Mouse (Mus musculus): Measurements from ENCODE around the gene Rabep1. TPM values are rescaled to one million over a fixed set of nuclear protein-coding genes. Genes with fewer than 3 reads are reported as not detected.

Gene Rabep1
- 100 to 1,000 TPM; 128 to 130 TPM for total RNA-seq (2021)

DNA sequence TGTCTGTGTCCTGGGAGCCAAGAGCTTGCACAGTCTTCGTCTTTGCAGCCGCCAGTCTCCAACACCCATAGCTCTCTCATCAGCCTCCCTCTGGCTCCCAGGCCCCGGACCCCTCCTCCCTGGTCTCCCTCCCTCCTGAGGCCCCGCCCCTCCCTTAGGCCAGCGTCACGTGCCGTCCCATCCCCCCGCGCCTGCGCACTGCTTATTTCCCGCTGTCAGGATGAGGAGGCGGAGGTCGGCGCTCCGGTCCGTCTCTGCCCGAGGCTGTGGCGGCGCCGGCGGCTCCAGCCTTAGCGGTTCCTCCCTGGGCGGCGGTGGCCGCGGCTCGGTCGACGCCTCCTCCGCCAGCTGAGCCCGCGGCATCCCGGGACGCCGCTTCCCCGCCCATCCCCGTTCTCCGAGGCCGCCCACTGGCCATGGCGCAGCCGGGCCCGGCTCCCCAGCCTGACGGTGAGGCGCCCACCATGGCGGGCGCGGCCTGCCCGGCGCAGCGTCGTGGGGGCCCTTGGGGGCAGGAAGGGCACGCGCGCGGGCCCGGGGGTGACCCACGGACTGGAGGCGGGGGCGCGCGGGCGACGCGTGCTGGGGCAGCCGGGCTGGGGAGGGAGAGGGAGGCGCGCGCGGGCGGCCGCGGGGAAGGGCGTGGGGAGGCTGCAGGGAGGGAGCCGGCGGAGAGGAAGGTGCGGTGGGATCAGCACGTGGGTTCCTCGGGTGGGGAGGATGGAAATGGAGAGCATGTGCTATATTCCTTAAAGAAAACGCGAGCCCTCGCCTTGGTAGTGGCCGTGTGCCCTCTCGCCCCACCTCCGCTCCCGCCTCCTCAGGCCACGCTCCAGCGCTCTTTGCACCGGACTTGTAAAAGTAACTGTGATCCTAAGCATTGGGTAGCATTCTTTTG is at the start of gene Rabep1:
TSS of gene Rabep1 (plus strand) at position 220 of the 898 bp plus-strand sequence.
- DNase-seq (ENCODE audit: low spot score in 2 of 2): peak; percentile 91 to 94
- intact Hi-C loops (cut with DNase I): no loop called here

DNA sequence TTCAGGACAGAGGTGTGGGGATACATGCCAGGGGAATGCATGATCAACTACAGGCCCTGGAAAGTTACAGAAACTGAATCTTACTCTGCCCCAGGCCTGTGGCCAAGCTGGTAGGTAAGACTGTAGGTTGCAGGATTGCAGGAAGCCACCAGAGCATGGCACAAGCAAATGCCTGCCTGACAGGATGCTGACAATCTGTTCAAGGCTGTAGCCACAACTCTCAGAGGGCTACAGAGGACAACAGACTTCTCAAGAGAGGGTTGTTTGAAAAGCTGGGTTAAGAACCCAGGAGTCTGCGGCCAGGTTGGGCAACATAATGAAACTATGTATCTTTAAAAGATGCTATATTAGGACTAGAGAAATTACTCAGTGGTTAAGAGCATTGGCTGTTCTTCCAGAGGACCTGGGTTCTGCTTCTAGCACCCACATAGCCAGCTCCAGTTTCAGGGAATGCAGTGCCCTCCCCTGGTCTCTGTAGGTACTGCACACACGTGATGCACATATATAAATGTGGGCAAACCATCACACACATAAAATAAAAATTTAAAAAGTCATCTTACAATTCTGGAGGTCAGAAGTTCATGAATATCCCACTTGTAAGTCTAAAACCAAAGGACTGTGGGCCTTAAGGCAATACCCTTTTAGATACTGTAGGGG is 42.2 kb upstream of the Rabep1 start:
- no peak for DNase-seq (ENCODE audit: low spot score in 2 of 2)
- intact Hi-C loops (cut with DNase I): no loop called here

DNA sequence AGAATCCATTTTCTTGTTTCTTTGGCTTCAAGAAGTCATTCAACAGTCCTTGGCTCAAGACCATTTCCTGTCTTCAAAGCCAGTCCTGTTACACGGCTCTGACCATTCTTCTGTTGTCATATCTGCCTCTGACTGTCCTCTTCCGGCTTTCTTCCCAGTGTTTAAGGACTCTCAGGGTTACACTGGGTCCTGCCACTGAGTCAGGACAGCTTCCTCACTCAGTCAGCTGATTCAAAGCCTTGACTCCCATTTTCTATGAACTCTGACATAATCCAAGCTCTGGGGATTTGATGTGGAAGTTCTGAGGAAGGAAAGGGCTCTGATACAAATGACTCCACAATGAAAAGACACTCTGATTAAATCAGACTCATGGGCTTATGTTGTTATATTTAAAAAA is 41.7 kb upstream of the Rabep1 start:
- DNase-seq (ENCODE audit: low spot score in 2 of 2): no peak
- intact Hi-C loops (cut with DNase I): no loop called here

GRCm38 (mm10) chr11:70803711-70804200 is 40.8 kb upstream of the Rabep1 start:
- intact Hi-C loops (cut with DNase I): no loop called here
- DNase-seq (ENCODE audit: low spot score in 2 of 2): no peak

GRCm38 (mm10) chr11:70804395-70804794 is 40.2 kb upstream of the Rabep1 start:
- DNase-seq (ENCODE audit: low spot score in 2 of 2): no peak
- intact Hi-C loops (cut with DNase I): no loop called here

DNA sequence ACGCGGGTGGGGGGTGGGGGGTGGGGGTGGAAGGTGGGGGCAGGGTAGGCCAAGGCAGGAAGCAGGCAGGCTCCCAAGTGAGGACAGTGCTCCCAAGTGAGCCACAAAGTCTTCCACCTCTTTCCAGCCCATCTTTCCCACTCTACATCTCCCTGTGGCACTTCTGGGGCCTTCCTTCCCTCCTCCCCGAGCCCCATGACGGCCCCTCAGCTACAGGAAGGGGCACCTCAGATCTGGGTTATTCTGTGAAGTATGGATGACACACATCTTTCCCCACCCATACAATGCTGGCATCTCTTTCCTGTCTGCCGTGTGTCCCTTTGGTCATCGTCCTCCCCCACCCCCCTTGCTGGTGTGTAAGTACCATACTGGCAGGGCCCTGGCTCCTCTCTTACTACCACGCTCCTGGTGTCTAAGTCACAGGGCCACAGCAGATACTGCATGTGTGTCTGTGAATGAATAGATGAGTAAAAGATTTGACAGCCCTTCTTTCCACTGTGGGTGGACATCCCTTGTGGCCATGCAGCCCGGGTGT is 38.9 kb upstream of the Rabep1 start:
- intact Hi-C loops (cut with DNase I): no loop called here
- DNase-seq (ENCODE audit: low spot score in 2 of 2): no peak

- intact Hi-C loops (cut with DNase I): no loop called here
- no peak for DNase-seq (ENCODE audit: low spot score in 2 of 2)
Observed at GRCm38 (mm10) chr11:70806697-70807096, 37.9 kb upstream of the Rabep1 start.

GRCm38 (mm10) chr11:70807630-70808029 is 36.9 kb upstream of the Rabep1 start:
- intact Hi-C loops (cut with DNase I): no loop called here
- no peak for DNase-seq (ENCODE audit: low spot score in 2 of 2)

DNA sequence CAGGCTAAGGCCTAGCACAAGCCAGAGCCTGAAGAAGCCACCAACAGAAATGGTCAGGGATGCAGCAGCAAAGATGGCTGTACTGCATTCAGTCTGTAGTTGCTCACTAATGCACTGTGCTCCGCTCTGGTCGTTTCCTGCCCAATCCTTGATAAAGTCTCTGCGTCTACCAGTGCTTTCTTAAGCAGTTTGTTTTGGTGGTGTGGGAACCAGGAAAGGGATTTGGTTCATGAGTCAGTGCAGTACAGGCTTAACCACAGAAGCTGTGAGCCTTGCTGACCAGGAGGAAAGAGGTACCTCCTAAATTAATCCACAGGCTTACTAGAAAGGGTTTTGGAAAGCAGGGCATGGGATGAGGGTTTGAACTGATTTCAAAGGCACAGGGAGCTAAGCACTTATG is 36.5 kb upstream of the Rabep1 start:
- intact Hi-C loops (cut with DNase I): no loop called here

GRCm38 (mm10) chr11:70809011-70809410 is 35.6 kb upstream of the Rabep1 start:
- intact Hi-C loops (cut with DNase I): no loop called here
- no peak for DNase-seq (ENCODE audit: low spot score in 2 of 2)

More for the DNA sequence above, 36.5 kb upstream of the Rabep1 start:
- DNase-seq (ENCODE audit: low spot score in 2 of 2): no peak

- intact Hi-C loops (cut with DNase I): no loop called here
- DNase-seq (ENCODE audit: low spot score in 2 of 2): no peak
Observed at GRCm38 (mm10) chr11:70811041-70811440, 33.5 kb upstream of the Rabep1 start.

- intact Hi-C loops (cut with DNase I): no loop called here
Observed at GRCm38 (mm10) chr11:70811471-70812240, 32.9 kb upstream of the Rabep1 start.

DNA sequence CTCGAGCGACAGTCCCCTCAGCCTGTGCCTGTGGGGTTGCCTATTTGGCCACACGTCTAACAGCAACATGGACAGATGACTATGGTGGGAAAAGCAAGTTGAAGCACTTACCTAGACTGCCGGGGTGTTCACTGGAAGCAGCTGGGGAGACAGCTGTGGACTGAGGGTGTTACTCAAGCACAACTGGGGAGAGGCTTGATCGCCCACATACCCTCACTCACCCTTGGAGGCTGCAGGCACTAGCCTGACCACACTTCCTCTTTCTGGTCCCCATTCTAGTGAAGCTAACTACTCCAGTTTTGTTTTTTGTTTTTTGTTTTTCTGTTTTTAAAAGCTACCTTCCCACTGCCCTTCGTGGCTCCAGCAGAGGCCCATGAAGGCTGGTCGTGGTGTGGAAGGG is 32.2 kb upstream of the Rabep1 start, which contains the start of gene Scimp:
TSS of gene Scimp (minus strand) at position 222 of the 400 bp plus-strand sequence.
- DNase-seq (ENCODE audit: low spot score in 2 of 2): no peak
- intact Hi-C loops (cut with DNase I): no loop called here

More at GRCm38 (mm10) chr11:70811471-70812240, 32.9 kb upstream of the Rabep1 start:
- no peak for DNase-seq (ENCODE audit: low spot score in 2 of 2)

GRCm38 (mm10) chr11:70815071-70815470 is 29.5 kb upstream of the Rabep1 start:
- no peak for DNase-seq (ENCODE audit: low spot score in 2 of 2)
- intact Hi-C loops (cut with DNase I): loop anchor here (2.0 kb wide), 1 partner anchor 38 kb away; no protein-coding TSS in a partner anchor

DNA sequence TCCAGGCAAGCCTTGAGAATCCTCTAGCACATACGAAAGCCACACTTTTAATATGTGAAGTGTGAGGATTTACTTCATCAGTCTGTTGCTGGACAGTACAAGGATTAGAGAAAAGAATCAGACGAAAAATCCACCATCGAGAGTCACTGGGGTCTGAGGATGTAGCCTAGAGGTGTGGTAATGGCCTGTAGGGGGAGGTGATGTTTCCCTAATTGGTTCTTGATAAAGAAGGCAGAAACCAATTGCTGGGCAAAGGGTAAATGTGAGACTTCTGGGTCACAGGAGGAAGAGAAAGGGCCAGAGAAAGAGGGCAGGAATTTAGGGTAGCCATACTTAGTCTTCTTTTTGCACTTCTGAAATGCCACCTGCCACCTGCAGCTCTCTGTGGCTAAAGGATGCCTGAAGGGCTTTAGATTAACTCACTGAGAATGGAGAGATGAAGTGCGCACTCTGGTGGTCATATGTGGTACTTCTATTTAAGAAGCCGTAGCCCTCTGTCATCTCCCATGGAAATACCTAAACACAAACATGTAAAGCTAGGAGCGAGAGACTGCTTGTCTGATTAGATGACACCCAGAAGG is 29.0 kb upstream of the Rabep1 start:
- intact Hi-C loops (cut with DNase I): loop anchor here (2.0 kb wide), 1 partner anchor 39 kb away; no protein-coding TSS in a partner anchor
- DNase-seq (ENCODE audit: low spot score in 2 of 2): peak; percentile 72 to 75

- intact Hi-C loops (cut with DNase I): no loop called here
- no peak for DNase-seq (ENCODE audit: low spot score in 2 of 2)
Observed at GRCm38 (mm10) chr11:70816770-70817169, 27.8 kb upstream of the Rabep1 start.

GRCm38 (mm10) chr11:70820120-70820519 is 24.5 kb upstream of the Rabep1 start:
- DNase-seq (ENCODE audit: low spot score in 2 of 2): no peak
- intact Hi-C loops (cut with DNase I): no loop called here

DNA sequence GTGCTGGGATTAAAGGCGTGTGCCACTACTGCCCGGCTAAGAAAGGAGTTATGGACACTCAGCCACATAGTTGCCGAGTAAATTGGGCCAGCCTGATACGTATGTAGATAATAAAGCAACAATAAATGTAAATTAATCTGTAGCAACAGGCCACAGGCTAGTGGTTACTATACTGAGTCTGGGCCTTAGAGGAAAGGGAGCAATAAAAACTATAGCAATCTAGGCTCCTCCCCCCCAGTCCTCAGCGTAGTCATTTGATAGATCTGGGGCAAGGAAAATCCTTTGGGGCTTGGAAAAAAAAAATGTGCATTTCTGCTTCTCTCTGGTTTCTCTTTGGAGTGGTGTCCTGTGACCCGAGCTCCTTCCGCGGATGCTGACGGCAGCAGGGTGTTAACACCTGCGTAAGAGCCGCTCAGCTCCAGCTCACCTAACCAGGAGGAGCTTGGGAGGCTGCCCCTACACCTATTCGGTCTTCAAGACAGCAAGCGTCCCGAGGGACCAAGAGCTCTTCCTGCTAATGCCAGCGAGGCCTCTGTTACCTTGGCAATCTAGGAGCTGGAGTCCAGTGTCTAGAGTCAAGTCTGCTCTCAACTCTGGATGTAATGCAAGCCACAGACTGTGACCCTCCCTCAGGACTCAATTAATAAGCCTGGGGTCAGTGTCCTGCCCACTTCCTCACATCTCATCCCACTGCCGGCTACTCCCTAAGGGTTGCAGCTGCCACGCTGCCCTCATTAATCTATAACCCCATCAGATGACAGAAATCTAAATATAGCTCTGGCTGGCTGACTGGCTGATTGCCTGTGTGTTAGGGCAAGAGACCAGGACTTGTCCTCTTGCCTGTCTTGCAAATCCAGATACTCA is 22.6 kb upstream of the Rabep1 start:
- intact Hi-C loops (cut with DNase I): no loop called here
- no peak for DNase-seq (ENCODE audit: low spot score in 2 of 2)

Measured in left cerebral cortex, postnatal 25 days (tissue).